Mouse (Mus musculus): ENCODE measurements around the gene Cdc42.

GRCm38 (mm10) chr4:137345112-137345511 lies 12.4 kb downstream of the Cdc42 start:
- TF ChIP-seq CTCF (IDR thresholded peaks at IDR 0.05; ENCODE audit: low read depth) (no peak), EP300 (IDR thresholded peaks at IDR 0.05; ENCODE audit: low read depth) (no peak)

Measured in liver, embryonic 14.5 days (tissue).